Comparison of ENCODE assay signal across 8 mouse cellular contexts in genomic region chr4:128609925-128610402, GRCm38 (mm10). TPM values are rescaled to one million over a fixed set of nuclear protein-coding genes. Genes with fewer than 3 reads are reported as not detected.
DNase-seq lines count a peak whose midpoint lies in the region; ATAC-seq lines count a peak whose summit lies in the region.

TSS of gene Zscan20 (minus strand) at chr4:128610098.

- H3K27ac ChIP-seq in brown adipose tissue, adult 24 weeks (replicated peaks; ENCODE audit: low read depth, low read length) = no peak within 1 kb of the TSS
- H3K27ac ChIP-seq in heart, embryonic 13.5 days (replicated peaks) = peak within 1 kb of the TSS; percentile 52
- peak within 1 kb of the TSS; percentile 60 for H3K27ac ChIP-seq in liver, embryonic 12.5 days
- H3K27ac ChIP-seq in stomach, embryonic 15.5 days = peak within 1 kb of the TSS; percentile 51; the same call in 1 of the 2 replicates

- peak within 1 kb of the TSS; percentile 87 for H3K9ac ChIP-seq in heart, embryonic 13.5 days
- peak within 1 kb of the TSS; percentile 74 for H3K9ac ChIP-seq in liver, embryonic 12.5 days
- peak within 1 kb of the TSS; percentile 35; the same call in 1 of the 2 replicates for H3K9ac ChIP-seq in stomach, embryonic 15.5 days

- H3K36me3 ChIP-seq in heart, embryonic 13.5 days = no peaks in the 10 kb centered on the region
- no peaks in the 10 kb centered on the region for H3K36me3 ChIP-seq in liver, embryonic 12.5 days
- H3K36me3 ChIP-seq in stomach, embryonic 15.5 days = no peaks in the 10 kb centered on the region

- H3K9me3 ChIP-seq in heart, embryonic 13.5 days = no peaks in the 10 kb centered on the region
- no peaks in the 10 kb centered on the region for H3K9me3 ChIP-seq in liver, embryonic 12.5 days (replicated peaks)
- H3K9me3 ChIP-seq in stomach, embryonic 15.5 days = no peaks in the 10 kb centered on the region

- peak; percentile 98 for DNase-seq in CD4-positive, CD25-positive, alpha-beta regulatory T cell, adult 2 months (ENCODE audit: low read depth, low spot score)
- DNase-seq in fat pad, adult 2 months (ENCODE audit: extremely low read depth, low read depth, low spot score) = peak; percentile 81
- DNase-seq in kidney, postnatal 10 days = peak; percentile 97
- peak; percentile 93 to 94 for DNase-seq in natural killer cell, adult 2 months (ENCODE audit: low spot score in 2 of 2)

- peak; percentile 94 for ATAC-seq in heart, embryonic 13.5 days (ENCODE audit: extremely low read depth, insufficient number of reproducible peaks, low FRiP score, low TSS enrichment)
- ATAC-seq in liver, embryonic 12.5 days = peak; percentile 98
- ATAC-seq in stomach, embryonic 15.5 days (ENCODE audit: insufficient read depth, low FRiP score, low read depth) = peak; percentile 98

- H3K27me3 ChIP-seq in heart, embryonic 13.5 days (replicated peaks) = peaks cover 9% of the 10 kb centered on the region
- 0 out of 2 replicates have a peak, but pooled peaks cover 4% of the 10 kb centered on the region for H3K27me3 ChIP-seq in liver, embryonic 12.5 days (replicated peaks)
- H3K27me3 ChIP-seq in stomach, embryonic 15.5 days (replicated peaks) = no peaks in the 10 kb centered on the region

- no peaks in the 10 kb centered on the region for H3K4me1 ChIP-seq in brown adipose tissue, adult 24 weeks (ENCODE audit: control insufficient read depth, insufficient read depth, insufficient read length, low read length)
- H3K4me1 ChIP-seq in heart, embryonic 13.5 days = peaks cover 23% of the 10 kb centered on the region
- peaks cover 25% of the 10 kb centered on the region for H3K4me1 ChIP-seq in liver, embryonic 12.5 days
- peaks cover 4% of the 10 kb centered on the region; the same call in 1 of the 2 replicates for H3K4me1 ChIP-seq in stomach, embryonic 15.5 days

- H3K4me2 ChIP-seq in heart, embryonic 13.5 days = peak within 1 kb of the TSS; percentile 81
- H3K4me2 ChIP-seq in liver, embryonic 12.5 days = peak within 1 kb of the TSS; percentile 89
- peak within 1 kb of the TSS; percentile 77 for H3K4me2 ChIP-seq in stomach, embryonic 15.5 days

- under 1% methylated on average over 24 of the region's 24 CpGs for WGBS in heart, embryonic 13.5 days
- WGBS in liver, embryonic 12.5 days (ENCODE audit: insufficient replicate concordance) = under 1% methylated on average over 24 of the region's 24 CpGs
- under 1% methylated on average over 24 of the region's 24 CpGs for WGBS in stomach, embryonic 15.5 days

- peak within 1 kb of the TSS; percentile 67 for H3K4me3 ChIP-seq in brown adipose tissue, adult 24 weeks (ENCODE audit: insufficient read depth, low read depth, low read length)
- H3K4me3 ChIP-seq in heart, embryonic 13.5 days = peak within 1 kb of the TSS; percentile 72
- peak within 1 kb of the TSS; percentile 72 for H3K4me3 ChIP-seq in liver, embryonic 12.5 days
- peak within 1 kb of the TSS; percentile 70 for H3K4me3 ChIP-seq in stomach, embryonic 15.5 days (replicated peaks)

RNA-seq across cellular contexts. Expression of gene Zscan20, which starts in this region (rescaled TPM):
- polyA plus RNA-seq in brown adipose tissue, adult 24 weeks (2012; ENCODE audit: insufficient read depth, insufficient read length, missing spikeins) = 0.44 and 0.96 TPM in 2 replicates
- polyA plus RNA-seq in heart, embryonic 13.5 days (2015; fragmentation: Nextera tagmentation; extraction: Ambion mirVana) = 2.7 and 2.9 TPM in 2 replicates
- 1.7 and 1.8 TPM in 2 replicates for polyA plus RNA-seq in liver, embryonic 12.5 days (2016; fragmentation: Nextera tagmentation; extraction: Ambion mirVana)
- 3.8 and 3.9 TPM in 2 replicates for polyA plus RNA-seq in stomach, embryonic 15.5 days (2015; fragmentation: Nextera tagmentation; extraction: Ambion mirVana)

Comparison
In these comparisons a context has a peak if more than half of its experiments do, and no peak if none do; other contexts are left out.
1. H3K9ac ChIP-seq: peak in every context shown above with its lines; median percentile 87 in heart, embryonic 13.5 days; 74 in liver, embryonic 12.5 days; 35 in stomach, embryonic 15.5 days.